Mouse (Mus musculus) thymus, adult 2 months (tissue): ENCODE data around the gene Lpin2. TPM values are rescaled to one million over a fixed set of nuclear protein-coding genes. Genes with fewer than 3 reads are reported as not detected.

Experiments
- DNase-seq: peaks from one replicate; pipeline ENCODE4 v3.0.0; 2021
- H3K27ac ChIP-seq: fragments of 200-500 bp; 2 replicates; pipeline ENCODE4 v1.5.1; 2012; ENCODE audit warnings: low read length, control low read depth; ENCODE audit not compliant: control insufficient read depth, insufficient read depth
- H3K27me3 ChIP-seq: fragments of 200-500 bp; 2 replicates; pipeline ENCODE4 v1.6.1; 2012; ENCODE audit warnings: mild to moderate bottlenecking, low read length, moderate library complexity, mixed read lengths; ENCODE audit not compliant: control insufficient read depth, insufficient read depth
- H3K36me3 ChIP-seq: fragments of 200-500 bp; 2 replicates; pipeline ENCODE4 v1.6.1; 2012; ENCODE audit warnings: mild to moderate bottlenecking, low read length, moderate library complexity; ENCODE audit not compliant: control insufficient read depth, insufficient read depth
- H3K4me1 ChIP-seq: fragments of 200-500 bp; replicated peaks from 2 replicates; pipeline ENCODE4 v1.6.1; 2012; ENCODE audit warnings: low read length; ENCODE audit not compliant: control insufficient read depth, insufficient read depth
- H3K4me3 ChIP-seq: fragments of 200-500 bp; 2 replicates; pipeline ENCODE4 v1.5.1; 2012; ENCODE audit warnings: mild to moderate bottlenecking, low read length, control low read depth, moderate library complexity; ENCODE audit not compliant: control insufficient read depth, insufficient read depth
- CTCF ChIP-seq: fragments of 200-500 bp; IDR thresholded peaks from 2 replicates; pipeline ENCODE4 v1.5.1; 2012; ENCODE audit warnings: mild to moderate bottlenecking, control low read depth, low read length, moderate library complexity, borderline replicate concordance; ENCODE audit not compliant: control insufficient read depth, poor library complexity, insufficient read depth; ENCODE audit errors: extremely low read depth
- POLR2A ChIP-seq: fragments of 200-500 bp; IDR thresholded peaks from 2 replicates; pipeline ENCODE4 v1.6.1; 2012; ENCODE audit warnings: mild to moderate bottlenecking, low read length, control low read depth, moderate library complexity; ENCODE audit not compliant: control insufficient read depth, poor library complexity, insufficient read depth; ENCODE audit errors: extremely low read depth
- WGBS: fragments of 180-500 bp; shearing (Covaris S2); methylation state at CpG from one replicate; pipeline ENCODE4 v1.1.7; 2018; 5-methylcytosine and 5-hydroxymethylcytosine counted together
- polyA plus RNA-seq: library from polyadenylated mRNA; depleted of rRNA; stranded (reverse); fragments of >200 nt; gene quantifications from 2 replicates; pipeline ENCODE4 v1.2.3, GENCODE M21; 2012

Gene Lpin2
- polyA plus RNA-seq, 1 experiment = 16.7 TPM

DNA sequence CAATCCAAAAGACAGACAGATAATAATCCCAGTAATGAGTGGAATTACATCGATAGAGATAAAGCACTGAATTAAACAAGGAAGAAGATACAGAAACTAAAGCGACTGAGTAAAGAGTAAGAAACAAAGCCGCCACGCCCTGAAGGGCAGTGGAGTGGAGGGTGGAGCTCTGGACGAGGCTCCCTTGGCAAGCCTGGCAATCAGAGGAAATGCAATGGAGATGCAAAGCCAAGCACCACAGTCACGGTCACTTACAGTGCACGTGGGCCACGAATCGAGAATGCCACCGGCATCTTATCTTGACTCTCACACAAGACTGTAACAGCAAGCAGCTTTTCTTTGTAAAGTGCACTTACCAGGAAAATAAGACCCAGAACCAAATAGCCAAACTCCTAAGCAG lies 94.4 kb downstream of the Lpin2 start:
- Histone ChIP-seq H3K27ac (no peak overlapping the region), H3K4me3 (no peak overlapping the region), H3K27me3 (no peaks in the 10 kb centered on the region), H3K4me1 (no peaks in the 10 kb centered on the region), H3K36me3 (no peaks in the 10 kb centered on the region)
- no peak for TF ChIP-seq POLR2A
- no peak for TF ChIP-seq CTCF
- 96% methylated on average over 10 of the region's 10 CpGs for WGBS
- DNase-seq = no peak

DNA sequence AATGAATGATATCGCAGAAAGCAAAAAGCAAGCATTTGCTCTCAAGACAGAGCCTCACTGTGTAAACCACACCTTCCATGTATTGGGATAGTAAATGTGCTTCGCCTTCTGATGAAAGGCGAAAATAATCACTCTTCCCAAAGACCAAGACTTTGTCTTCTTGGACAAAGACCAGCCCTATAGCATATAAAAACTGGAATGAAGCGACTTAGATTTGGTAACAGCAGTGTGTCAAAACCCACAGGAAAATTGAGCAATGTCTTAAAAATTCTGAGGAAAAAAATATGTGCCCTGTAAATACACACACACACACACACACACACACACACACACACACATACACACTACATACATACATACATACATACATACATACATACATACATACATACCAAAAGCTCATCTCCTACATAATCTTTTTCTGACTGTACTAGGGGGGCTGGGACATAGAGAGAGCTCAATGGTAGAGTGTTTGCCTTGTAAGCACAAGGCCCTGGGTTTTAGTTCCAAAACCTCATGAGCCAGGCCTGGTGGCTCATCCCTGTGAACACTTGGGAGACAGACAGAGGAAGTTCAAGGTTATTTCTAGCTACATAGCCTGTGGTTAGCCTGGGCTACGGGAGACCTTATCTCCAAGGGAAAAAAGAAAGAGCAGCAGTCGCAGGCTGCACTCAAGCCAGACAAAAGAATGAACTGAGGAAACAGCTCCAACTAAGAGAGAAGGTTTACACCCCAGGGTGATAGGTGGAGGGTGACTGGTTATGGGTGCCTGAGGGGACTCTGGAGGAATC lies 95.5 kb downstream of the Lpin2 start:
- DNase-seq = no peak
- no peak overlapping the region for H3K27ac ChIP-seq
- TF ChIP-seq CTCF (no peak), POLR2A (no peak)
- 70% methylated on average over 6 of the region's 6 CpGs for WGBS
- H3K36me3 ChIP-seq = no peaks in the 10 kb centered on the region
- no peak overlapping the region for H3K4me3 ChIP-seq
- no peaks in the 10 kb centered on the region for H3K4me1 ChIP-seq
- H3K27me3 ChIP-seq = no peaks in the 10 kb centered on the region

DNA sequence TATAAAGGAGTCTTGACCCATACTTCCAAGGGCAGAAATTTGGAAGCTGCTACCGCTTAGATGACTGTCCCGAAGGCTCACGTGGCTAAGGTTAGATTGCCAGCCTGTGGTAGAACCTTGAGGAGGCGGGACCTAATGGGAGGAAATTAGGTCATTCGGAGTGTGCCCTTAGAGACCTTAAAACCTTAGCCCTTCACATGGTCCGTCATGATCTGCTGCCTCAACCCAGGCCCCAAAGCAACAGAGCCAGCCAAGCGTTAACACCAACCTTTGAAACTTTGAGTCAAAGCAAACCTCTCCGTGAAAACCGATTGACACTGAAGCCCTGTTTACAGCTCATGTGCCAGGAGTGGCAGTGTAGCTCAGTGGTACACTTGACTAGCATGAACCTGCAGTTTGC lies 100.4 kb downstream of the Lpin2 start:
- TF ChIP-seq POLR2A (no peak), CTCF (no peak)
- 95% methylated on average over 9 of the region's 9 CpGs for WGBS
- H3K36me3 ChIP-seq = no peaks in the 10 kb centered on the region
- no peaks in the 10 kb centered on the region for H3K4me1 ChIP-seq
- no peak overlapping the region for H3K27ac ChIP-seq
- no peak for DNase-seq
- H3K27me3 ChIP-seq = no peaks in the 10 kb centered on the region; the same call in 1 of the 2 replicates
- H3K4me3 ChIP-seq = no peak overlapping the region

DNA sequence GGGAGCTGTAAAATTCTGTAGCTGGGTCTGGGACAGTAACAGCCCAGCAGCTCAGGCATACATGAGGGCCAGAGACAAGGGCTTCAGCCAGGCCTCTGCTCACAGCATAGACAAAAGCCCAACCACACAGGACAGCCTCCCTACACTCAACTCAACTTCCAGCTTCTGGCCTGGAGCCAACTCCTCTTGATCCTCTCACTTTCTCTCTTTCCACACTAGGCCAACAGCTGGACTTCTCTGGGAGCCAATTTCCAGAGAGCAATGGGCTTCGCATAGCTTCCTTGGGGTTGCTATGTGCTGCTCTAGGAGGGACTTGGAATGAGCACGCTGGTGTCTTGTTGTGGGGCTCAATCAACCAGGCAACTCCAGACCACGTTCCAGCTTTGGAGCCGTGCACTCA lies 100.9 kb downstream of the Lpin2 start:
- Histone ChIP-seq H3K4me1 (no peaks in the 10 kb centered on the region), H3K27ac (no peak overlapping the region), H3K36me3 (no peaks in the 10 kb centered on the region), H3K4me3 (no peak overlapping the region), H3K27me3 (no peaks in the 10 kb centered on the region; the same call in 1 of the 2 replicates)
- TF ChIP-seq CTCF = no peak
- TF ChIP-seq POLR2A = no peak
- WGBS = 87% methylated on average over 4 of the region's 4 CpGs
- DNase-seq = no peak

DNA sequence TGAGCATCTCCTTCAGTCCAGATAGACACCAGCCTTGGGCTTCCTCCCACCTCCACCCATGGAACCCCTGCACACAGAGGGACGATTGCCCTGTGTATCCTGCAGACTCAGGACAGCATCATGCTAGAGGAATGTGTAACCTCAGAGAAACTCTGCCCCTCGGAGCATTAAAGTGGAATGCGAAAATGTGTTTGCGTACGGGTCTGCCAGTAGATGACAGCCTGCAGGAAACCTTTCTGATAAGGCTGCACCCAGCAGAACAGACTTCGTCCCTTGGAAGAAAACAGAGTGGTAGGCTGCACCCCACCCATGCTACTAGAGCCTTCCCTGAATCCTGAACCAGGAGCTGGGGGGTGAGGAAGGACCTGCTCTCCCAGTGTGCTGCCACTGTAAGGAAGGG lies 102.5 kb downstream of the Lpin2 start:
- no peak overlapping the region for H3K27ac ChIP-seq
- 86% methylated on average over 6 of the region's 6 CpGs for WGBS
- TF ChIP-seq POLR2A = no peak
- TF ChIP-seq CTCF = no peak
- H3K27me3 ChIP-seq = no peaks in the 10 kb centered on the region; the same call in 1 of the 2 replicates
- H3K4me3 ChIP-seq = no peak overlapping the region
- DNase-seq = no peak
- no peaks in the 10 kb centered on the region for H3K36me3 ChIP-seq
- no peaks in the 10 kb centered on the region for H3K4me1 ChIP-seq

DNA sequence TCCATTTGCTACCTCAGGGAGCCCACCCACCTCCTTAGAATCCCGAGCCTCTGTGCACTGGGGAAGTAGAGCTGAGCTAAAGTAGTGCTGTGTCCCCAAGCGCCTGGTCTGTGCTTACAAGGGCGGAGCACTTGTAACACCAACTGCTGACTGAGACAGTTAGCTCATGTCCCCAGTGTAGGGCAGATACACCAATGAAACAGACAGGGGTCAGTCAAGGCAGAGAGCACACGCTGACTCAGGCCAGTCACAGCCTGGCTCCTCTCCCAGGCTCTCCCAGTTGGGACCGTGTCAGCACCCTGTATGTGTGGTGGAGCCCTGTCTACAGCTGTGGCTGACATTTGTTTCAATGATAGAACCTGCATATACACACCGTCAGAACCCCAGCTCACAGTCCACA lies 103.6 kb downstream of the Lpin2 start:
- Histone ChIP-seq H3K4me3 (no peak overlapping the region), H3K27ac (no peak overlapping the region), H3K36me3 (no peaks in the 10 kb centered on the region), H3K4me1 (no peaks in the 10 kb centered on the region), H3K27me3 (no peaks in the 10 kb centered on the region; the same call in 1 of the 2 replicates)
- no peak for DNase-seq
- 88% methylated on average over 6 of the region's 6 CpGs for WGBS
- TF ChIP-seq POLR2A (no peak), CTCF (no peak)

DNA sequence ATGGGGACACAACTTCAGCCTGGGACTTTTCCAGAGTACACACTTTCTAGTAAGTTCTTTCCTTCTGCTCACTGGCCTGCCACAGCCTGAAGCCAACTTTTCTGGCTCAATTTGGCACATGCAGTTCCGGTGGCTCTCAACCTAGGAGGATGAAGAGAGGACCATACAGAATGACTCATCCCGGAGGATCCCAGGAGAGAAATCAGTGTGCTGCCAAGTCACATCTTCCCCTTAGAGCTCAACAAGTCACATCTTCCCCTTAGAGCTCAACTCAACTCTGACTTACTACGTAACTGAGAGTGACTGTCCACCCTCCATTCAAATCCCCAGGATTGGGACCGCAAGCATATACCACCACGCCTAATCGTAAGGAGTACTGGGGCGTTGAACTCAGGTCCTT lies 105.2 kb downstream of the Lpin2 start:
- H3K27ac ChIP-seq = no peak overlapping the region
- TF ChIP-seq CTCF (no peak), POLR2A (no peak)
- no peak for DNase-seq
- H3K27me3 ChIP-seq = no peaks in the 10 kb centered on the region; the same call in 1 of the 2 replicates
- no peak overlapping the region for H3K4me3 ChIP-seq
- H3K36me3 ChIP-seq = no peaks in the 10 kb centered on the region
- 93% methylated on average over 7 of the region's 7 CpGs for WGBS
- H3K4me1 ChIP-seq = no peaks in the 10 kb centered on the region
